Mouse (Mus musculus) midbrain, embryonic 11.5 days (tissue): ENCODE measurements around the gene Bpgm. TPM values are rescaled to one million over a fixed set of nuclear protein-coding genes. Genes with fewer than 3 reads are reported as not detected.

Source experiments
- ATAC-seq: fragments of 200-750 bp; cut with Nextera tagmentation; 2 replicates; pipeline ENCODE4 v1.8.0; 2017; ENCODE audit warnings: moderate TSS enrichment, moderate library complexity; ENCODE audit not compliant: low FRiP score
- DNase-seq: peaks from one replicate; pipeline ENCODE4 v3.0.0; 2015; ENCODE audit warnings: low spot score; ENCODE audit errors: missing footprints
- H3K27ac ChIP-seq: fragments of 300-500 bp; sonication (generic); 2 replicates; pipeline ENCODE4 v1.5.1; 2014; ENCODE audit warnings: low read depth, low read length
- H3K27me3 ChIP-seq: fragments of 300-500 bp; sonication (generic); 2 replicates; pipeline ENCODE4 v1.6.1; 2014; ENCODE audit warnings: mild to moderate bottlenecking, low read length, moderate library complexity, mixed read lengths; ENCODE audit not compliant: control insufficient read depth, insufficient read depth
- H3K36me3 ChIP-seq: fragments of 300-500 bp; sonication (generic); 2 replicates; pipeline ENCODE4 v1.6.1; 2014; ENCODE audit warnings: mild to moderate bottlenecking, low read length, moderate library complexity, mixed read lengths; ENCODE audit not compliant: control insufficient read depth, insufficient read depth
- H3K4me1 ChIP-seq: fragments of 300-500 bp; sonication (generic); 2 replicates; pipeline ENCODE4 v1.6.1; 2014; ENCODE audit warnings: low read length; ENCODE audit not compliant: control insufficient read depth, insufficient read depth
- H3K4me2 ChIP-seq: fragments of 300-500 bp; sonication (generic); 2 replicates; pipeline ENCODE4 v1.6.1; 2014; ENCODE audit warnings: mild to moderate bottlenecking, moderate library complexity
- H3K4me3 ChIP-seq: fragments of 300-500 bp; sonication (generic); 2 replicates; pipeline ENCODE4 v1.5.1; 2014; ENCODE audit warnings: low read depth, low read length
- H3K9ac ChIP-seq: fragments of 300-500 bp; sonication (generic); 2 replicates; pipeline ENCODE4 v1.6.1; 2014; ENCODE audit warnings: low read length
- H3K9me3 ChIP-seq: fragments of 300-500 bp; sonication (generic); 2 replicates; pipeline ENCODE4 v1.6.1; 2016; ENCODE audit warnings: low read length; ENCODE audit not compliant: control insufficient read depth
- WGBS: fragments of 180-500 bp; shearing (Covaris S2); extraction: QIAGEN DNeasy Blood & Tissue Kit; methylation state at CpG from one replicate; pipeline ENCODE4 v1.1.7; 2014; 5-methylcytosine and 5-hydroxymethylcytosine counted together
- polyA plus RNA-seq: library from polyadenylated mRNA; unstranded; fragments of >200 nt; fragmentation: Nextera tagmentation; extraction: Ambion mirVana; gene quantifications from 2 replicates; pipeline ENCODE4 v1.2.1, GENCODE M21; 2014

Bpgm gene
- polyA plus RNA-seq, 1 experiment from 2014 or later = 64.1 TPM

GRCm38 (mm10) chr6:34533055-34533454 is 57.0 kb downstream of the Bpgm start:
- ATAC-seq = no peak
- H3K4me1 ChIP-seq = no peaks in the 10 kb centered on the region
- no peak overlapping the region for H3K27ac ChIP-seq
- no peak overlapping the region for H3K9ac ChIP-seq
- no peaks in the 10 kb centered on the region for H3K36me3 ChIP-seq
- H3K9me3 ChIP-seq = no peaks in the 10 kb centered on the region
- no peaks in the 10 kb centered on the region for H3K27me3 ChIP-seq
- no peak overlapping the region for H3K4me2 ChIP-seq
- DNase-seq = no peak
- no peak overlapping the region for H3K4me3 ChIP-seq
- 91% methylated on average over 1 of the region's 1 CpGs for WGBS

GRCm38 (mm10) chr6:34533896-34534295 is 57.9 kb downstream of the Bpgm start:
- H3K9ac ChIP-seq = no peak overlapping the region
- WGBS = 72% methylated on average over 5 of the region's 5 CpGs
- H3K27ac ChIP-seq = no peak overlapping the region
- ATAC-seq = no peak
- H3K4me3 ChIP-seq = no peak overlapping the region
- H3K27me3 ChIP-seq = no peaks in the 10 kb centered on the region
- no peak overlapping the region for H3K4me2 ChIP-seq
- no peaks in the 10 kb centered on the region for H3K9me3 ChIP-seq
- no peaks in the 10 kb centered on the region for H3K36me3 ChIP-seq
- H3K4me1 ChIP-seq = no peaks in the 10 kb centered on the region
- no peak for DNase-seq

GRCm38 (mm10) chr6:34542866-34543265 is 66.9 kb downstream of the Bpgm start:
- Histone ChIP-seq H3K27ac (no peak overlapping the region), H3K27me3 (no peaks in the 10 kb centered on the region), H3K4me1 (no peaks in the 10 kb centered on the region), H3K4me3 (no peak overlapping the region), H3K36me3 (no peaks in the 10 kb centered on the region), H3K4me2 (no peak overlapping the region), H3K9ac (no peak overlapping the region), H3K9me3 (no peaks in the 10 kb centered on the region)
- no peak for ATAC-seq
- WGBS = 86% methylated on average over 4 of the region's 4 CpGs
- DNase-seq = no peak

GRCm38 (mm10) chr6:34543303-34544206 is 67.5 kb downstream of the Bpgm start:
- H3K27ac ChIP-seq = no peak overlapping the region
- no peak overlapping the region for H3K4me2 ChIP-seq
- no peak for DNase-seq

GRCm38 (mm10) chr6:34544207-34544602 is 68.2 kb downstream of the Bpgm start:
- H3K4me3 ChIP-seq = no peak overlapping the region
- DNase-seq (no peak), ATAC-seq (no peak)
- H3K4me2 ChIP-seq = no peak overlapping the region
- H3K36me3 ChIP-seq = no peaks in the 10 kb centered on the region
- no peaks in the 10 kb centered on the region for H3K27me3 ChIP-seq
- H3K27ac ChIP-seq = no peak overlapping the region
- no peak overlapping the region for H3K9ac ChIP-seq
- no peaks in the 10 kb centered on the region for H3K4me1 ChIP-seq
- H3K9me3 ChIP-seq = no peaks in the 10 kb centered on the region
- 90% methylated on average over 10 of the region's 10 CpGs for WGBS

More at GRCm38 (mm10) chr6:34543303-34544206, 67.5 kb downstream of the Bpgm start:
- no peak overlapping the region for H3K4me3 ChIP-seq
- no peaks in the 10 kb centered on the region for H3K27me3 ChIP-seq
- H3K4me1 ChIP-seq = no peaks in the 10 kb centered on the region
- WGBS = 79% methylated on average over 21 of the region's 21 CpGs
- ATAC-seq = no peak
- H3K9me3 ChIP-seq = no peaks in the 10 kb centered on the region
- no peak overlapping the region for H3K9ac ChIP-seq
- H3K36me3 ChIP-seq = no peaks in the 10 kb centered on the region

- no peak overlapping the region for H3K4me2 ChIP-seq
Measured at GRCm38 (mm10) chr6:34545286-34545685, 69.3 kb downstream of the Bpgm start.

GRCm38 (mm10) chr6:34548406-34548990 is 72.5 kb downstream of the Bpgm start:
- no peak overlapping the region for H3K27ac ChIP-seq
- H3K36me3 ChIP-seq = no peaks in the 10 kb centered on the region
- WGBS = 60% methylated on average over 13 of the region's 13 CpGs
- H3K27me3 ChIP-seq = no peaks in the 10 kb centered on the region
- DNase-seq (no peak), ATAC-seq (no peak)
- H3K4me3 ChIP-seq = no peak overlapping the region
- no peak overlapping the region for H3K4me2 ChIP-seq
- no peak overlapping the region for H3K9ac ChIP-seq
- H3K9me3 ChIP-seq = no peaks in the 10 kb centered on the region
- H3K4me1 ChIP-seq = no peaks in the 10 kb centered on the region

More at GRCm38 (mm10) chr6:34545286-34545685, 69.3 kb downstream of the Bpgm start:
- H3K27ac ChIP-seq = no peak overlapping the region
- no peak overlapping the region for H3K9ac ChIP-seq
- WGBS = 84% methylated on average over 10 of the region's 10 CpGs
- H3K4me1 ChIP-seq = no peaks in the 10 kb centered on the region
- H3K4me3 ChIP-seq = no peak overlapping the region
- no peaks in the 10 kb centered on the region for H3K27me3 ChIP-seq
- DNase-seq = no peak
- no peaks in the 10 kb centered on the region for H3K36me3 ChIP-seq
- no peak for ATAC-seq
- no peaks in the 10 kb centered on the region for H3K9me3 ChIP-seq

- Histone ChIP-seq H3K4me2 (no peak overlapping the region), H3K27me3 (no peaks in the 10 kb centered on the region), H3K4me3 (no peak overlapping the region), H3K9ac (no peak overlapping the region), H3K4me1 (no peaks in the 10 kb centered on the region), H3K9me3 (no peaks in the 10 kb centered on the region), H3K27ac (no peak overlapping the region), H3K36me3 (no peaks in the 10 kb centered on the region)
- WGBS = 40% methylated on average over 2 of the region's 2 CpGs
- DNase-seq (peak; percentile 87), ATAC-seq (no peak)
Measured at GRCm38 (mm10) chr6:34549017-34549416, 73.0 kb downstream of the Bpgm start.

GRCm38 (mm10) chr6:34552489-34553157 is 76.6 kb downstream of the Bpgm start:
- ATAC-seq = no peak
- H3K27ac ChIP-seq = no peak overlapping the region
- H3K36me3 ChIP-seq = no peaks in the 10 kb centered on the region
- no peak overlapping the region for H3K9ac ChIP-seq
- H3K4me3 ChIP-seq = no peak overlapping the region
- WGBS = 87% methylated on average over 4 of the region's 4 CpGs
- H3K4me1 ChIP-seq = no peaks in the 10 kb centered on the region
- no peak overlapping the region for H3K4me2 ChIP-seq
- DNase-seq = no peak
- H3K27me3 ChIP-seq = no peaks in the 10 kb centered on the region
- no peaks in the 10 kb centered on the region for H3K9me3 ChIP-seq
